Mouse (Mus musculus) bone marrow macrophage, adult 2 months (primary cell): ENCODE data around the gene Cadm1.

Experiments
- CTCF ChIP-seq: IDR thresholded peaks from 2 replicates; pipeline ENCODE4 v1.5.1; 2012; ENCODE audit warnings: low read depth, mild to moderate bottlenecking, low read length, moderate library complexity
- POLR2A ChIP-seq: IDR thresholded peaks from 2 replicates; pipeline ENCODE4 v1.6.1; 2012; ENCODE audit warnings: mild to moderate bottlenecking, low read depth, low read length, borderline replicate concordance

- TF ChIP-seq POLR2A, result no peak
- TF ChIP-seq CTCF, result 0 out of 2 replicates have a peak, but pooled peaks have one; percentile 15
Measured at GRCm38 (mm10) chr9:47587577-47588194, 57.7 kb downstream of the Cadm1 start.
